Mouse (Mus musculus): Measurements from ENCODE around the gene Sipa1.

Gene Sipa1

DNA sequence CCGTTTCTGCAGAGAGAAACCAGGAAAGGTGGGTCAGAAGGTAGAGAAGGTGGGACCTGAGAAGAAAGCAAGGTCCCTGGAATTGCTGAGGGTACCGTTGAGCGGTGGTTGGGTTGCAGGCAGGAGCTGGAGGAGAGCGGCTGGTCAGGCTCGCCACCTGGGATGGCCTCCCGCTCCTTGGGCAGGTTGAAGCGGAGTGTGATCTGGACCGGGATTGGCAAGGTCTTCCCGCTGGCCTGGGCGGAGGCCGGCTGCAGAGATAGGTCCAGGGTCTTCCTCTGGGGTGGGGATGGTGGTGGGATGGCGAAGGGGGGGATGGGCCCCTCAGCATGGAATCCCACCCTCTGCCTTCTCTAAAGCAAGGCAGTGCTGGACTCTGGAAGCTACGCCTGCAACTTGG lies 54.8 kb downstream of the Sipa1 start:
- in situ Hi-C loops (cut with MboI, MseI) = no loop called here

DNA sequence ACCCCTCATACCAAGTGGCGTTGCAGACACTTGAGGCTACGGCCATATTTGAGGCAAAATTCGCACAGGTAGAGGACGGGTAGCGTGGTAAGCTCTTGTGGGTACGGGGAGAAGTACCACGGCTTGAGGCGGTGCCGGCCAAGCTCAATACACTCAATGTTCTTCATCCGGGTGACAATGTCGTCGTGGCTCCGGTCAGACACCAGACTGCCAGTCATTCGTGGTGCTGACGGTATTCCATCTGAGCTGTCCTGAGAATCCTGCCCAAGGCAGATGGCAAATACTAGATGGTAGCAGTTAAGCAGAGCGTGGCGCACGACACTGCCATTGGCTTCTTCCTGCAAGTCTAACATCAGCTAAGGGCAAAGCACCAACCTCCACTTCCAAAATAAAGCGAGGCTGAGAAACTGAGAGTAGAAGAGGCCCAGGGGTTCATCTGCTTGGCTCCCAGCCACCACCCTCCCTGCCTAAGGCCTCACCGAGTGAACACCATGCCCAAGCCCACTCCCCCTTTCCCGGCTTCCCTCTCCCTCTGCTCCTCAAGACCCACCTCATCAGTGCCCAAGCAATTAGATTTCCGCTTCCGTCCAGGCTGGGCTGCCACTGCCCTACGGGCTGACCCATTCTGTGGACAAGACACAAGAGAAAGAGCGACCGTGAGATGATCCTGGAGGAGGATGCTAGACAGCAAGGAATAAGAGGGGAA lies 55.6 kb downstream of the Sipa1 start:
- in situ Hi-C loops (cut with MboI, MseI) = no loop called here

DNA sequence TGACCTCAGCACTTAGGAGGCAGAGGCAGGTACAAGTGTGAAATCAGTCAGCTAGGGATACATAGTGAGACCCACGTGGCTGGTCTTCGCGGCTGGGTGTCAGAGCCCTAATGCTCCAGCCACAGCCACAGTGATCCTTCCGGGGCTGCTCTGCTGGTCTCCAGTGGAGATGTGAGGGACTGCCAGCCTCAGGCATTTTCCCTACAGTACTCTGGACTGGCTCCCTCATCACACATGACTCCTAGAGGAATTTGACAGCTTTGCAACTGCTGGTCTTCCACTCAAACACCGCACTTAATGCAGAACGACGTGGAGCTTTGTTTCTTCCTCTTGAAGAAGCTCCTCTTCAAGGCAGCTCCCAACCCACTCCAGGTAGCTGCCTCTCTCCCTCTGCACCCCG lies 57.3 kb downstream of the Sipa1 start:
- in situ Hi-C loops (cut with MboI, MseI) = no loop called here

DNA sequence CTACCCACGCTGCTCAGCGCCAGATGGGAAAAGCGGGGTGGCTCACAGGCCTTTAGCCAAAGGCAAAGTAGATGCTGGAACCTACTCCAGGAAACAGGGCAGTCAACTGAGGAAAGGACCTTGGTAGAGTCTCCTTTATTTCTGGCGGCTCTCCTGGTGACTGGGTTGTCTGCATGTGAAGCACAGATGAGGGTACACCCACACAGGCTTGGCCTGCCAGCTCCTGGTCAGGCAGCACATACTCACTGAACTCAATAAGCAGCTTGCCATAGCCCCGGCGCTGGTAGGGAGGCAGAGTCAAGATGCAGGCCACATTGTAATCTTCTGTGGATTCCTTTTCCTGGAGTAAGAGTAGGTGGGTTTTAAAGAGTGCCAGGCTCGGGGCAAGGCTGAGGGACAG lies 58.4 kb downstream of the Sipa1 start:
- in situ Hi-C loops (cut with MboI, MseI) = no loop called here

DNA sequence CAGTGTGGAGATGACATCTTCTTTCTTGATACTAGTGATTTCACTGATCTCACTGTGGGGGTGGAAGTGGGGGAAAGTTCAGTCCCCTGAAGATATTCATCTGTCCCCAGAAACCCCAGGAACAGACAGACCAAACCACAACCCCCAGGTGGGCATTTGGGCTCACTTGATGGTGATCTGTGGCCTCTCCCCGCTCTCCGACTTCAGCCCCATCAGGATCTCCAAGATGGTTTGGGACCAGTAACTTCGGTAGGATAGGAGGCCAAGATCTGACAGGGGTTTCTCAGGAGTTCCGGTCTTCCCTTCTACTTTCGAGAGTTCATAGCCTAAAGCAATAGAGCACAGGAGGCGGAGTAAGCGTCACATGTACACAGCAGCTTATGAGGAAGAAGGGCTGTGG lies 59.8 kb downstream of the Sipa1 start:
- in situ Hi-C loops (cut with MboI, MseI) = loop anchor here (5.0 kb wide), 1 partner anchor 34 kb away; the partner anchor contains the start of gene Rela

DNA sequence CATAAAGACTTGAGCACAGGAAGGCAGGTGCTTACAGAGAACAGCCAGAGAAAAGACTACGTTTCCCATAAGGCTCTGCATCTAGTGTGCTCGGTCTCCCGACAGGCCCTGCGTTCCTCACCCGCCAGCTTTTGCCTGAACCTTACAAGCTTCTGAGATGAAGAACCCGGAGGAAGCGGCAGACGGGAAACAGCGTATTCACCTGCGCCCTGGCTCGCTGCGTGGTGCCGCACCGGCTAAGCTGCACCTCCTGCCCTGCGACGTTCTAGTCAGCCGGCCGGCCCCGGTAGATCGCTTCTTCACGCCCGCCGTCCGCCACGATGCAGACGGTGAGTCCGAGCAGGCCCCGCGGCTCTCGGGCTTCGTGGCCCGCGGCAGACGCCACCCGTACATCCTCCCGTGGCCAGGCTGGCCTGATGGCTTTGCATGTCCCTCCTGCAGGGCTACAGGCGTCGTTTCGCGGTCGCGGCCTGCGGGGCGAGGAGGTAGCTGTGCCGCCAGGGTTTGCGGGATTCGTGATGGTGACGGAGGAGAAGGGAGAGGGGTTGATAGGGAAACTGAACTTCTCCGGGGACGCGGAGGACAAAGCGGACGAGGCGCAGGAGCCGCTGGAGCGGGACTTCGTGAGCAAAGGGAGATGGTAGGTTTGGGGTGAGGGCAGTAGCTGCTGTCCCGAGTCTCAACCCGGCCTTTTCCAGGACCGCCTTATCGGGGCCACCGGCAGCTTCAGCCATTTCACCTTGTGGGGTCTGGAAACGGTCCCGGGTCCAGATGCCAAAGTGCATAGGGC lies 61.6 kb downstream of the Sipa1 start, which contains the start of gene Rnaseh2c:
Gene Rnaseh2c (plus strand): TSS at position 122 of the 790 bp plus-strand sequence.
- in situ Hi-C loops (cut with MboI, MseI) = loop anchor here (5.0 kb wide), 1 partner anchor 35 kb away; the partner anchor contains the start of gene Rela
